Mouse (Mus musculus): ENCODE results near the gene Fkbp5.

DNA sequence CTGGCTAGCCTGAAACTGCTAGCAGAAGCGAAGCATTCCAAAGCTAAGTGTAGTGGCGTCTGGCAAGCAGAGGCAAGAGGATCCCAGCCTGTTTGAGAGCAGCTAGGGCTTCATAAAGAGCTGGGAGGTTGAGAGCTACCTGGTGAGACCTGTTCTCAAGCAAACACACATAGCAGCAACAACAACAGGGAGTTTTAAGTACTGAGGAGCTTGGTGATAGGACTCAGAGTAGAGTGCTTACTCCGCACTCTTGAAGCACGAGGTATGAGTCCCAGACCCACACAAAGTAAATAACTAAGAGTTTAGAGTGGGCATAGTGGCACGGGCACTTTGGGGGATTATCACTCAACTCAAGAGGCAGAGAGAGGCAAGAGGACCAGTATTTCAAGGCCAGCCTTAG is 96.3 kb downstream of the Fkbp5 start:
- TF ChIP-seq POLR2A (IDR thresholded peaks at IDR 0.05; ENCODE audit: insufficient read depth, low read depth, low read length) (no peak), CTCF (IDR thresholded peaks at IDR 0.05; ENCODE audit: insufficient read depth, low read depth, low read length) (no peak)

All from olfactory bulb, adult 2 months (tissue).